In the genomic region with DNA sequence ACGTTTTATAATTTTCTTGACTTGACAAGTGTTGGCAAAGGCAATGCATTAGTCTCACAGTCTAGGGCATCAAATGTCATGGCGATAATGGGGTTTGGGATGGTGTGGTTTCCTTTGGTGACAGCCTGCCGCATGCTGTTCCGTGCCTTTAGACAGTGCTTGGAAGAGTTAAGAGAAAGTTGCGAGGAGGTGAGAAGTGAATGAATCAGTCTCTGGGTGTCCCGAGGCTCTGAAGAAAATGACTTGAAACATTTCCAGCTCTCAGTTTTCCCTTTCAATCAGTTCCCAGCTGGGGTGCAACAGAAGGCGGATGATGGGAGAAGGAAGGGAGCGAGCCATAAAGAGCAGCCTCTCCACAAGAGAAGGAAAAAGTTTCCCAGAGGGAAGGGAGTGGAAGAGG, we compare ENCODE assay signal across 18 mouse cellular contexts.
DNase-seq lines count a peak whose midpoint lies in the region; ATAC-seq and TF ChIP-seq lines count a peak whose summit lies in the region.
"Had no signal": no experiment of that assay in that cellular context is flagged by ENCODE, and none has a peak within 500 bp of the region (broad histone marks: within the 10 kb centered on the region; RNA-seq: fewer than 3 reads in every experiment).

No protein-coding gene starts in this region.

- no peak for TF ChIP-seq CTCF in brain, embryonic 14.5 days (IDR thresholded peaks at IDR 0.05; ENCODE audit: borderline replicate concordance, extremely low read depth, insufficient read depth, insufficient read length)
- no peak for TF ChIP-seq CTCF in intestine, postnatal 0 days (IDR thresholded peaks at IDR 0.05; ENCODE audit: low read depth)

- H3K4me1 ChIP-seq in intestine, postnatal 0 days (replicated peaks; ENCODE audit: control insufficient read depth, insufficient read depth, low read length), result no peaks in the 10 kb centered on the region
- no peaks in the 10 kb centered on the region for H3K4me1 ChIP-seq in kidney, embryonic 16.5 days (ENCODE audit: insufficient read depth, low read length)
- H3K4me1 ChIP-seq: heart, embryonic 12.5 days; midbrain, embryonic 13.5 days had no signal

- no peak overlapping the region for H3K4me2 ChIP-seq in intestine, postnatal 0 days (replicated peaks; ENCODE audit: low read depth)
- H3K4me2 ChIP-seq in kidney, embryonic 16.5 days (replicated peaks; ENCODE audit: low read depth, low read length), result no peak overlapping the region
- H3K4me2 ChIP-seq: heart, embryonic 12.5 days; midbrain, embryonic 13.5 days had no signal

- H3K9ac ChIP-seq in intestine, postnatal 0 days (ENCODE audit: low read depth, low read length), result no peak overlapping the region
- no peak overlapping the region for H3K9ac ChIP-seq in kidney, embryonic 16.5 days (replicated peaks; ENCODE audit: low read length)
- H3K9ac ChIP-seq: heart, embryonic 12.5 days; midbrain, embryonic 13.5 days had no signal

- no peak for TF ChIP-seq POLR2A in brain, embryonic 14.5 days (IDR thresholded peaks at IDR 0.05; ENCODE audit: borderline replicate concordance, extremely low read depth, insufficient read depth, insufficient read length, poor library complexity, severe bottlenecking)

- DNase-seq in layer of hippocampus, adult 18-20 months (ENCODE audit: low spot score in 2 of 2), result peak; percentile 39 to 51
- no peak for DNase-seq in layer of hippocampus, adult 11-12 months (ENCODE audit: low spot score)
- DNase-seq in brain, adult 2 months (ENCODE audit: low read depth, low spot score), result peak; percentile 74
- DNase-seq in brain, embryonic 14.5 days (ENCODE audit: low read depth), result peak; percentile 87
- DNase-seq in layer of hippocampus, adult 9-10 months (ENCODE audit: low spot score), result peak; percentile 5
- no peak for DNase-seq in adrenal gland, postnatal 36 days
- DNase-seq: cerebellum, adult 2 months; gastrocnemius, postnatal 36 days; liver; lung, postnatal 10 days; spleen, adult 18-20 months; thymus, postnatal 36 days had no signal

- H3K36me3 ChIP-seq in intestine, postnatal 0 days (ENCODE audit: control insufficient read depth, insufficient read depth), result no peaks in the 10 kb centered on the region
- H3K36me3 ChIP-seq in kidney, embryonic 16.5 days (ENCODE audit: insufficient read depth, low read length), result no peaks in the 10 kb centered on the region
- H3K36me3 ChIP-seq: heart, embryonic 12.5 days; midbrain, embryonic 13.5 days had no signal

- H3K27me3 ChIP-seq in intestine, postnatal 0 days (replicated peaks; ENCODE audit: control insufficient read depth, insufficient read depth, low read length), result no peaks in the 10 kb centered on the region
- no peaks in the 10 kb centered on the region for H3K27me3 ChIP-seq in kidney, embryonic 16.5 days (ENCODE audit: insufficient read depth, low read length)
- H3K27me3 ChIP-seq: CH12.LX; heart, embryonic 12.5 days; midbrain, embryonic 13.5 days had no signal

- H3K4me3 ChIP-seq in intestine, postnatal 0 days (ENCODE audit: low read depth, low read length), result no peak overlapping the region
- no peak overlapping the region for H3K4me3 ChIP-seq in kidney, embryonic 16.5 days (ENCODE audit: low read length)
- H3K4me3 ChIP-seq: heart, embryonic 12.5 days; midbrain, embryonic 13.5 days had no signal

- no peak for ATAC-seq in intestine, postnatal 0 days
- no peak for ATAC-seq in kidney, embryonic 16.5 days (ENCODE audit: low FRiP score, low TSS enrichment)
- ATAC-seq: activated CD4-positive, CD25-positive, alpha-beta regulatory T cell, adult 4 months; midbrain, embryonic 13.5 days had no signal

- no peak overlapping the region for H3K27ac ChIP-seq in intestine, postnatal 0 days (ENCODE audit: low read depth, low read length)
- H3K27ac ChIP-seq in kidney, embryonic 16.5 days (ENCODE audit: low read length), result no peak overlapping the region
- H3K27ac ChIP-seq: midbrain, embryonic 13.5 days had no signal

- no peaks in the 10 kb centered on the region for H3K9me3 ChIP-seq in intestine, postnatal 0 days (ENCODE audit: control insufficient read depth)
- no peaks in the 10 kb centered on the region for H3K9me3 ChIP-seq in kidney, embryonic 16.5 days (ENCODE audit: low read length)
- H3K9me3 ChIP-seq: heart, embryonic 12.5 days; midbrain, embryonic 13.5 days had no signal

- WGBS in intestine, postnatal 0 days, result 72% methylated on average over 8 of the region's 8 CpGs
- WGBS in kidney, embryonic 16.5 days, result 61% methylated on average over 8 of the region's 8 CpGs

Comparison
In these comparisons a context has a peak if more than half of its experiments do, and no peak if none do; other contexts are left out.
1. DNase-seq: peak in layer of hippocampus, adult 18-20 months (2 of 2), brain, adult 2 months (single experiment), brain, embryonic 14.5 days (single experiment) and layer of hippocampus, adult 9-10 months (single experiment); none in layer of hippocampus, adult 11-12 months (single experiment) and adrenal gland, postnatal 36 days (0 of 2).